Mouse (Mus musculus) MEL (cell line): Measurements from ENCODE around the gene Chil1.

ENCODE experiments used
- CTCF ChIP-seq, 3 experiments: IDR thresholded peaks in 2 of 3; conservative IDR thresholded peaks in 1 of 3; 2 replicates each; pipeline ENCODE4 v1.5.1; 2011 to 2012; ENCODE audit warnings: low read length in 3 of 3, low read depth in 2 of 3, mild to moderate bottlenecking in 2 of 3, improper control_type of control experiment in 1 of 3, inconsistent platforms in 1 of 3, mixed read lengths in 1 of 3, moderate library complexity in 1 of 3; ENCODE audit not compliant: control insufficient read depth in 1 of 3, insufficient read depth in 1 of 3, poor library complexity in 1 of 3, severe bottlenecking in 1 of 3
- ELF1 ChIP-seq: IDR thresholded peaks from 2 replicates; pipeline ENCODE4 v1.6.1; 2014; ENCODE audit warnings: low read depth, mild to moderate bottlenecking, inconsistent platforms, low read length, improper control_type of control experiment, moderate library complexity
- EP300 ChIP-seq, 2 experiments: IDR thresholded peaks; 2 replicates each; pipeline ENCODE4 v1.6.1; 2011; ENCODE audit warnings: improper control_type of control experiment in 2 of 2, low read length in 2 of 2, low read depth in 1 of 2, mild to moderate bottlenecking in 1 of 2
- GATA1 ChIP-seq: IDR thresholded peaks from 2 replicates; pipeline ENCODE4 v1.6.1; 2011; ENCODE audit warnings: low read depth, low read length, improper control_type of control experiment
- HCFC1 ChIP-seq: IDR thresholded peaks from 2 replicates; pipeline ENCODE4 v1.6.1; 2012; ENCODE audit warnings: low read depth, mild to moderate bottlenecking, inconsistent platforms, low read length, improper control_type of control experiment, moderate library complexity
- MAX ChIP-seq: IDR thresholded peaks from 2 replicates; pipeline ENCODE4 v1.6.1; 2011; ENCODE audit warnings: low read length, improper control_type of control experiment
- MXI1 ChIP-seq: IDR thresholded peaks from 2 replicates; pipeline ENCODE4 v1.6.1; 2011; ENCODE audit warnings: mild to moderate bottlenecking, low read depth, low read length, improper control_type of control experiment
- POLR2A ChIP-seq, 2 experiments: IDR thresholded peaks; 2 replicates each; pipeline ENCODE4 v1.6.1; 2011 to 2012; ENCODE audit warnings: low read length in 2 of 2, mild to moderate bottlenecking in 2 of 2, control low read depth in 1 of 2, improper control_type of control experiment in 1 of 2, low read depth in 1 of 2, moderate library complexity in 1 of 2; ENCODE audit not compliant: control insufficient read depth in 1 of 2, insufficient read depth in 1 of 2, poor library complexity in 1 of 2
- TAL1 ChIP-seq: IDR thresholded peaks from 2 replicates; pipeline ENCODE4 v1.6.1; 2012; ENCODE audit warnings: mild to moderate bottlenecking, inconsistent platforms, low read length, moderate library complexity, mixed read lengths

DNA sequence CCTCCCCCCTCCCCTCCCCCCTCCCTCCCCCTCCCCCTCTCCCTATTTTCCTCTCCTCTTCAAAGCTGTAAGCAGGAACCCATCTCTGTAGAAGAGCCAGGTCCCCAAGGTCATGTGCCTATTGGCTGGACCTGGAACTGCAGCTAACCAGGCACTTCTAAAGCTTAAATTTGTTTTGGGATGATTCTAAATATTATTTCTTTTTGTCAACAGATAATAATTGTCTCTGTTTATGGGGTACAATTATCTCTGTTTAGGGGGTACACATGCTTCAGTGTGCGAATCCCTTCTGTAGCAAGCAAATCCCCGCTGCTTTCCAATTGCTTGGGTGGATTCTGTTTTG, 34.6 kb downstream of the Chil1 start:
- TF ChIP-seq CTCF (IDR thresholded peaks at IDR 0.05 in 2 of 3, conservative IDR thresholded peaks at IDR 0.05 in 1 of 3; ENCODE audit: control insufficient read depth in 1 of 3, insufficient read depth in 1 of 3, low read depth in 2 of 3, low read length in 3 of 3, poor library complexity in 1 of 3, severe bottlenecking in 1 of 3) = no peak; a peak in 1 of 6 replicates
- no peak for TF ChIP-seq HCFC1
- TF ChIP-seq POLR2A (IDR thresholded peaks at IDR 0.05; ENCODE audit: control insufficient read depth in 1 of 2, insufficient read depth in 1 of 2, low read depth in 1 of 2, low read length in 2 of 2, poor library complexity in 1 of 2) = no peak
- no peak for TF ChIP-seq TAL1
- no peak for TF ChIP-seq MXI1
- TF ChIP-seq MAX = no peak
- no peak for TF ChIP-seq ELF1
- no peak for TF ChIP-seq GATA1
- no peak for TF ChIP-seq EP300 (IDR thresholded peaks at IDR 0.05; ENCODE audit: low read depth in 1 of 2, low read length in 2 of 2)
